Mouse (Mus musculus) neural tube, embryonic 11.5 days (tissue): ENCODE measurements at regions not wholly inside any gene's neighbourhood (a gene's known extent, or its start where the extent isn't known, plus 50 kb on each side); places are given as distances from the start of the nearest gene placed in this dataset.

Experiments
- ATAC-seq: fragments of 200-750 bp; cut with Nextera tagmentation; 2 replicates; pipeline ENCODE4 v1.8.0; 2017; ENCODE audit warnings: moderate number of reproducible peaks, mild to moderate bottlenecking, moderate TSS enrichment, moderate library complexity; ENCODE audit not compliant: insufficient read depth, low FRiP score, low TSS enrichment
- DNase-seq: peaks from one replicate; pipeline ENCODE4 v3.0.0-alpha.2; 2015; ENCODE audit warnings: low spot score
- H3K27ac ChIP-seq: fragments of 300-500 bp; sonication (generic); 2 replicates; pipeline ENCODE4 v1.5.1; 2014; ENCODE audit warnings: low read depth, mild to moderate bottlenecking, low read length
- H3K27me3 ChIP-seq: fragments of 300-500 bp; sonication (generic); 2 replicates; pipeline ENCODE4 v1.6.1; 2014; ENCODE audit warnings: mild to moderate bottlenecking, low read length, mixed read lengths; ENCODE audit not compliant: control insufficient read depth, insufficient read depth
- H3K36me3 ChIP-seq: fragments of 300-500 bp; sonication (generic); 2 replicates; pipeline ENCODE4 v1.6.1; 2014; ENCODE audit warnings: mild to moderate bottlenecking, low read length, moderate library complexity, mixed read lengths; ENCODE audit not compliant: control insufficient read depth, insufficient read depth
- H3K4me1 ChIP-seq: fragments of 300-500 bp; sonication (generic); 2 replicates; pipeline ENCODE4 v1.6.1; 2014; ENCODE audit warnings: low read length, mixed read lengths; ENCODE audit not compliant: control insufficient read depth, insufficient read depth
- H3K4me2 ChIP-seq: fragments of 300-500 bp; sonication (generic); 2 replicates; pipeline ENCODE4 v1.6.1; 2014; ENCODE audit warnings: low read depth, mild to moderate bottlenecking, moderate library complexity
- H3K4me3 ChIP-seq: fragments of 300-500 bp; sonication (generic); 2 replicates; pipeline ENCODE4 v1.5.1; 2014; ENCODE audit warnings: low read depth, low read length
- H3K9ac ChIP-seq: fragments of 300-500 bp; sonication (generic); 2 replicates; pipeline ENCODE4 v1.6.1; 2014; ENCODE audit warnings: mild to moderate bottlenecking, low read length
- H3K9me3 ChIP-seq: fragments of 300-500 bp; sonication (generic); 2 replicates; pipeline ENCODE4 v1.6.1; 2016; ENCODE audit warnings: low read length; ENCODE audit not compliant: control insufficient read depth
- WGBS: fragments of 180-500 bp; shearing (Covaris S2); extraction: QIAGEN DNeasy Blood & Tissue Kit; methylation state at CpG from one replicate; pipeline ENCODE4 v1.1.7; 2014; 5-methylcytosine and 5-hydroxymethylcytosine counted together

DNA sequence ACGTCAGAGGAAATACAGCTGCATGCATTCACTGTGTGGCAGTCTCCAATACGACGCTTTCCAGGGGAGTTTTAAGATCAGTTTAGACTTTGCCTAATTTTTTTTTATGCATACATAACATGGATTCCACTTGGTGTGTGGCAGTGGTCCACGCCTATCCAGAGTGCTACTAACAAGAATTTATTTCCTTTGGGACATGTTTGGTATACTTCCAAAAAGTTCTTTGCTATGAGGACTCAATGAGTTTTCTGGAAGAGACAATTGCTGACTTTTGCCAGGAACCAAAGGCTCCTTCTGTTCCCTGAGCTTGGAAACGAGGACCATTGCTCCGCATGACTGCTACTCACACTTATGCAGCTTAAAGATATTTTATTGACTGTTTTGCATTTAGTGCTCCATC lies 59.2 kb downstream of the Marcks start:
- Histone ChIP-seq H3K9me3 (no peaks in the 10 kb centered on the region), H3K9ac (no peak overlapping the region), H3K27ac (no peak overlapping the region), H3K4me2 (no peak overlapping the region), H3K27me3 (no peaks in the 10 kb centered on the region), H3K4me1 (peaks cover 3% of the 10 kb centered on the region; the same call in 1 of the 2 replicates), H3K36me3 (no peaks in the 10 kb centered on the region), H3K4me3 (no peak overlapping the region)
- DNase-seq (no peak), ATAC-seq (no peak)
- 90% methylated on average over 6 of the region's 6 CpGs for WGBS

DNA sequence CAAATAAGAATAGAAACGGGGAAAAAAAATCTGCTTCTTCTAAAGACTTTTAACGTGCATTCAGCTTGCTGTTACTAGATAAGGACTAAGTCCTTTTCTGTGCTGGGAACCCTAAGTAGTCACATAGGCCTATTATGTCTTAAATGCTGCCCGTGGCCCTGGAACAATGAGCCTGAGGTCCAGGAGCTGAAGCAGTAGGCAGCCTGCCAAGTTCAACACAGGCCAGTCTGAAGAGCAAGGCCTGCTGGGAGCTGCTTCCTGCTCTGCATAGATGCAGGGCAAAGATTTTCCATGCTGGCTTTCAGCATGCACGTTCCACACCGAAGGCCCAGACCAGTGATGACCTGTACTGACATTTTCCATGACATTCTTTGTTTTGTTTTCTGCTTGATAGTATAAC lies 60.3 kb downstream of the Marcks start:
- ATAC-seq = peak; percentile 60; the same call in 1 of the 2 replicates
- 41% methylated on average over 5 of the region's 5 CpGs for WGBS
- no peak overlapping the region for H3K27ac ChIP-seq

DNA sequence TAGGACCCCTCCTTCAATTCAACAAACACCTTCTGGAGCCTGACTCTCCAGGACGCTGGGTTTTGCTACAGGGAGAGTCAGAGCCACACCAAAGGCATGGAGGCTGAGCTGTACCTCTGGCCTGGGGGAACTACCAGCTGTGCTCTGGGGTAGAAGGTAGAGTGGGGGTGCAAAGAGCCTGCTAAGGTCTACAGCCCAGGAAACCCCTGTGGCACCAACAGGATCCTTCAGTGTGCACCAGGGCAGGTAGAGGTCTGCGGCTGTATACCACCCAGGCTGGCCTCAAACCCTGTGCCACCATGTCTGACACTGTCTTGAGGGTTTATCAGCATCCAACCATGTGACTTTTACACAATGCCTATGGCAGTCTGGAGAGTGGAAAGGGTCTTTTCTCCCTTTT lies 61.0 kb downstream of the Marcks start:
- Histone ChIP-seq H3K27me3 (no peaks in the 10 kb centered on the region), H3K9me3 (no peaks in the 10 kb centered on the region), H3K4me1 (peaks cover 3% of the 10 kb centered on the region; the same call in 1 of the 2 replicates), H3K36me3 (no peaks in the 10 kb centered on the region), H3K4me3 (no peak overlapping the region), H3K27ac (no peak overlapping the region), H3K9ac (no peak overlapping the region), H3K4me2 (no peak overlapping the region)
- DNase-seq (no peak), ATAC-seq (no peak)
- WGBS = 89% methylated on average over 2 of the region's 2 CpGs

More for the DNA sequence above, 60.3 kb downstream of the Marcks start:
- Histone ChIP-seq H3K4me2 (no peak overlapping the region), H3K4me3 (no peak overlapping the region), H3K36me3 (no peaks in the 10 kb centered on the region), H3K9ac (no peak overlapping the region), H3K4me1 (peaks cover 3% of the 10 kb centered on the region; the same call in 1 of the 2 replicates), H3K27me3 (no peaks in the 10 kb centered on the region), H3K9me3 (no peaks in the 10 kb centered on the region)
- DNase-seq = peak; percentile 72

DNA sequence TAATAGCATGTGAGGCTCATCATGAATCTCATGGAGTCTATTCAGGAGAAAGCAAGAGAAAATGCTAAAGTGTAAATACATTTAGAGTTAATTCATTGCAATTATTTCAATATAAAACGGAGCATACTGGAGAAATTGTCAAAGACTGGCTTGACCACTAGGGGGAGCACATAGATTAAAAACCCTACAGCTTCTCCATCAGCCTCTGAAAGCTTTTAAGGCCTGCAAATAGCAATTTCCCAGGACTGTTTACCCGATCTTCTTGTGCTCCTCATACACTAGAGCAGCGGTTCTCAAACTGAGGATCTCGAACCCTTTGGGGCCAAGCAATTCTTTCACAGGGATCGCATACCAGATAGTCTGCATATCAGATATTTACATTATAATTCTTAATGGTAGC lies 65.9 kb downstream of the Marcks start:
- Histone ChIP-seq H3K4me1 (no peaks in the 10 kb centered on the region), H3K4me3 (no peak overlapping the region), H3K27ac (no peak overlapping the region), H3K36me3 (no peaks in the 10 kb centered on the region), H3K9me3 (no peaks in the 10 kb centered on the region), H3K27me3 (no peaks in the 10 kb centered on the region), H3K9ac (no peak overlapping the region), H3K4me2 (no peak overlapping the region)
- 21% methylated on average over 5 of the region's 5 CpGs for WGBS
- DNase-seq = peak; percentile 58
- ATAC-seq = peak; percentile 62

DNA sequence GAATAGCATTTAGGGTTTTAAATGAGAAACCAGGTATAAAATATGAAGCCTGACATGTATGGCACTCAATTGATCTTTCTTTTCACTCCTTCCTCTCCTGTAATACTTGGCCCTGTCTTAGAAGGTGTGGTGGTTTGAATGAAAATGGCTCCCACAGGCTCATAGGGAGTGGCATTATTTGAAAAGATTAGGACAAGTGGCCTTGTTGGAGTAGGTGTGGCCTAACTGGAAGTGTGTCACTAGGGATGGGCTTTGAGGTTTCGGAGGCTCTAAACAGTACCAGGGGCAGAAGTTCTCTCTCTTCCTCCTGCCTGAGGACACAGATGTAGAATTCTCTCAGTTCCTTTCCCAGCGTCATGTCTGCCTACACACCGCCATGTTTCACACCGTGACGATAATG lies 66.7 kb downstream of the Marcks start:
- H3K27ac ChIP-seq = no peak overlapping the region
- H3K27me3 ChIP-seq = no peaks in the 10 kb centered on the region
- DNase-seq (no peak), ATAC-seq (no peak)
- no peaks in the 10 kb centered on the region for H3K9me3 ChIP-seq
- H3K4me1 ChIP-seq = no peaks in the 10 kb centered on the region
- no peak overlapping the region for H3K4me2 ChIP-seq
- over 99% methylated on average over 5 of the region's 5 CpGs for WGBS
- no peak overlapping the region for H3K9ac ChIP-seq
- H3K36me3 ChIP-seq = no peaks in the 10 kb centered on the region
- H3K4me3 ChIP-seq = no peak overlapping the region

DNA sequence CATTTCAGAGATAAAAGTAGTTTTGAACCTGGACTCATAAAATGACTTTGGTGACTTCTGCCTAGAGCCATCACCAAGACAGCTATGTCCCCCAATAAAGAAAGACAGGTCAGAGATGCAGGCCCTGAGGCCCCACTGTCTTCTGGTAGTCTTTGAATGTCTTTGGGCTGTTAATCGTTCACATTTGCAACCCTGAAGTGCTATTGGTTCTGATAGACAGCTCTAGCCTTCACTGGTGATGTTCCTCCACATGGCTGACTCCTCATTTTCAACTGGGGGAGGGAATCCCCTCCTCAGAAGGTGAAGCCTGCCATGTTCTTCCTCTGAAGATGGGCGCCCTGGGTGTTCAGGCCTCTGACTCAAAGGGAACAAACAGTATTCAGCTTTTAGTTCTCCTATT lies 67.3 kb downstream of the Marcks start:
- Histone ChIP-seq H3K4me2 (no peak overlapping the region), H3K36me3 (no peaks in the 10 kb centered on the region), H3K4me1 (no peaks in the 10 kb centered on the region), H3K27me3 (no peaks in the 10 kb centered on the region), H3K9me3 (no peaks in the 10 kb centered on the region), H3K27ac (no peak overlapping the region), H3K9ac (no peak overlapping the region), H3K4me3 (no peak overlapping the region)
- no peak for ATAC-seq
- DNase-seq = no peak
- 87% methylated on average over 2 of the region's 2 CpGs for WGBS
